Mouse (Mus musculus) layer of hippocampus, postnatal 36 days (tissue): Measurements from ENCODE around the gene Rundc1. TPM values are rescaled to one million over a fixed set of nuclear protein-coding genes. Genes with fewer than 3 reads are reported as not detected.
"Not testable (repeated sequence)": the region's sequence is repeated elsewhere in the genome, so short reads cannot be mapped to it uniquely, and the experiment has no call there.

Experiments used
- DNase-seq, 2 experiments: peaks; one replicate each; pipeline ENCODE4 v3.0.0; 2022
- microRNA-seq, 2 experiments: library from miRNA; unstranded; fragments of <30 nt; microRNA quantifications; one replicate each; pipeline ENCODE4 v1.2.0; 2021
- total RNA-seq, 2 experiments: library from RNA; stranded (reverse); gene quantifications; 2 replicates each; pipeline ENCODE4 v1.2.3; 2021

Gene Rundc1
- total RNA-seq, 2 experiments from 2014 or later = 34.8 to 36.3 TPM

GRCm38 (mm10) chr11:101467477-101468262 is 42.8 kb downstream of the Rundc1 start:
- peak; percentile 62 to 66 for DNase-seq

- peak; percentile 31 to 32 for DNase-seq
These were observed 43.4 kb downstream of the Rundc1 start for GRCm38 (mm10) chr11:101468263-101468688.

- no peak for DNase-seq
These were observed 43.8 kb downstream of the Rundc1 start for GRCm38 (mm10) chr11:101468731-101469130.

DNA sequence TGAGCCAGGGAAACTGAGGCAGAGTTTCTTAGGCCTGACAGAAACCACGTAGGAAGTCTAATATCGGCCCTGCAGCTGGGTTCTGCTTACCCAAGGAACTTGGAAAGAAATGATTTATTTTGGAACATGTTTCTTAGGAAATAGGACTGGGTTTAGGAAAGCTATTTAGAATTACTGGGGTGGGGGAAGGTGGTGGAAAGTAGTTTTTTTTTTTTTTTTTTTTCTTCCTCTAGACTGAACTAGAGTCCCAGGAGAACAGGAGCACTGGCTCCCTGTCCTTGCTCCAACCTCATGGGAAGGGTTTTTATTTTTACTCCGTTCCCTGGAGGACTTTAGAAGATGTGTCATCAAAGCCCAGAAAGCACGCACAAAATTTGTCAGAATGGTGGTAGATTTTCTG is 44.3 kb downstream of the Rundc1 start:
- no peak for DNase-seq

- DNase-seq = no peak
These were observed 45.3 kb downstream of the Rundc1 start for GRCm38 (mm10) chr11:101470206-101470605.

- no peak for DNase-seq
These were observed 47.0 kb downstream of the Rundc1 start for GRCm38 (mm10) chr11:101471926-101472325.

DNA sequence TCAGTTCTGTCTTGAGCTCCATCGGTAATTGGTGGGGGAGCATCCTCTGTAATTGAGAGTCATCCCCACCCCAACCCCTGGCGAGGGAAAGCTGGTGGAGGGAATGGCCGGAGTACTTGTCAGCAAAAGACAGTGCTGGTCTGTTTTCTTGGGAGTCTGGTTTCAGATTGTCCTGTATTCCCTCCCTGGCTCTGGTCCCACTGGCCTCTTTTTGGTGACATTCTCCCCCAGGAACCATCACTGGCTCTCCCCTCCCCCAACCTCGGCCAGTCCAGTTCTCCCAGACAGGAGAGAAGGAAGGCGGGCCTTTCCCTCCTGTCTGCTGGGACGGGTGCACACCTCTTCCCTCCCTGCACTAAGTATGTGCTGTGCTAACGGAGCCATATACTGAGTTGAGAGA is 47.5 kb downstream of the Rundc1 start:
- DNase-seq = peak in 1 of 2 experiments; percentile 32

GRCm38 (mm10) chr11:101473686-101474085 is 48.8 kb downstream of the Rundc1 start:
- DNase-seq = not testable (repeated sequence)

DNA sequence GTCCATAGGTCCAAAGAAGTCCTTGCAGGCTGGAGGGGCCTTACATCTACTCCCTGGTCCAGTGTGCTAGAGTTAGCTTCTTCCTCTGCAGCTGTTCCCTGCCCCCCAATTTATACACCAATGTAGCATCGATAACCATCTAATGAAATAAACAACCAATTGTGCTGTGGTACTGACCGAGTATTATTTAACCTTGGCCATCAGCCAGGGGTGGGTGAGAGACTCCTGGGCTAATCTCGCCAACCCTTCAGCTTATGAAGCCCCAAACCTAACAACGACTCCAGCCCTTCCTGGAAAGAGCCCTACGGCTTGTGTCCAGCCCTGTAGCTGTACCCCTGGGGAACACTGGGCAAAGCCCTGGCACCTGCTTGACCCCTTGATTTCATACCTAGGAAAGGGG is 49.4 kb downstream of the Rundc1 start:
- DNase-seq = no peak

- not testable (repeated sequence) for DNase-seq
These were observed 51.5 kb downstream of the Rundc1 start for GRCm38 (mm10) chr11:101476361-101476760.

DNA sequence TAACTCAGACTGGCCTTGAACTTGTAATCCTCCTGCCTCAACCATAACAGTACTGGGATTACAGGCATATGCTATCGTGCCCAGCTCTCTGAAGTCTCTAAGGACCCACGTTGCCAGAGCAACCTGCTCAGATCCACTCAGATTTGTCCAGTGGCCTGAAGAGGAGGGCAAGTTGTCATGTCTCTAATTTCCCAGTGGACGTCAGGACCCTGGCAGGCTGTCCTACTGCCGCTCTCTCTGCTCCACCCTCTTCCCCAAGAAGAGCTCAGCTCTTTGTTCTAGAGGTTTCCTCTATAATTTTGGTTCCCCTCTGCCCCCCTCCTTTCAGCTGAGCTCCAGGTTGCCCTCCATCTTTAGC is 52.3 kb downstream of the Rundc1 start:
- DNase-seq = no peak

DNA sequence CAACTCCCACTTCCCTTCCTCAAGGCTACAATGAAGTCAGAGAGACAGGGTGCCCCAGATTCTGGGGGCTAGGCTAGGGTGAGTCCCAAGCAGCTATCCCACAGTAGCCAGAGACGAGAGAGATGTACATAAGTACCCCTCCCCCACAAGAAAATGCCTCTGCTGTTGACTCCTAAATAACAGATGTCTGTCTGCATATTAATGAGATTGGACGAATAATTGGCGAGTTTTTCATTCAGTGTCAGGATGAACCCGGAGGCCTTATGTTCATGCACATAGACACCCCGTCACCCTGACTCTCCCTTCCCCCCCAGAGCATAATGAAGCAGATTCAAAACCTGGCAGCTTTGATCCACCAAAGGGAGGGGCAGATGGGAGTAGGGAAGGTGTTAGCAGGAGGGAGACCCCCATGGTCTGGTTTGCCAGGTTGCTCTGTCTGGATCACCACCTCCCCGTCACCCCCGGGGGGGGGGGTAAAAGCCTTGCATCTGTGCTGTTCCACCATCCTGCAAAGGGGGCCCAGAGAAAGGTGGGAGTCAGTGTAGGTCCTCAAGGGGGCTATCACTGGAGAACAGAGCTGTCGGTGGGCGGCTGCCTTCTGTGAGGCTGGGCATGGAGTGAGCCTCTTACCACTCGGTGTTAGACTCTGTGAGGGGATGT is 52.8 kb downstream of the Rundc1 start:
- no peak for DNase-seq

DNA sequence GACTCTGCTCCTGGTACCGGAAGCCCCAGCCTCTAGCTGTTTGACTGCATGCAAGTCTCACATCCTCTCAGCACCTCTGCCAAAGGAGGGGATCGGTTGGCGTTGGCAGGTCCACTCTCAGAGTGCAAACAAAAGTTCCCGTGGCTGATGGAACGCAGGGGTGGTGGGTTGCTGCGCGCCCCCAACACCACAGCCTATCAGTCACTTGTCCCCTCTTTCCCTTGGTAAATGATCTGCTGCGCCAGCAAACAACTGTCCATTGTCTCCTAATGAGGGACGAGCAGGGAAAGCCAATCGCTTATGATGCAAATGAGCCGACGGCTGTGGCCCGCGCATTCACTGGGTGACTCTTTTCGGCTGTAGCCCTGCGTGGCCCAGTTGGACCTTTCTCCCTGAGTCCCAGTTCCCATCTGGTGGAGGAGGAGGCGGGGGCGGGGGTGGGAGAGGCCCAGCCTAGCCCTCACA is 54.3 kb downstream of the Rundc1 start:
- peak; percentile 34 to 39 for DNase-seq

- no peak for DNase-seq
These were observed 56.0 kb downstream of the Rundc1 start for GRCm38 (mm10) chr11:101480912-101481311.

DNA sequence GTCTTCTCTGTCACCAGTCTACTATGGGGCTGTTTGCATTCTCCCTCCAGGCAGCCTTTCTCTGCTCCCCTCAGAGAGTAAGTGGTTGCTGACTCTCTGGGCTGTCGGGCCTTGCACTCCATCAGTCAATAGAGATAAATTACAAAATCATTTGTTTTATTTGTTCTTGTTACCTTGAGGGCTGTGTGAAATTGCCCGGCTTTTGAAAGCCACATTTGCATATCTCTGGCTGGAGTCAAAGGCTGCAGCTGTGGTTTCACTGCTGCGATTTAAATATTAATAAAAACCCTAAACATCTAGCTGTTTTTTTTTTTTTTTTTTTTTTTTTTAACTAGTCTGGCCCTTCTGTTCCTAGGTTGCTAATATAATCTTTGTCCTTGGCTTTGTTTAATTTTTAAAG is 58.9 kb downstream of the Rundc1 start:
- no peak for DNase-seq

DNA sequence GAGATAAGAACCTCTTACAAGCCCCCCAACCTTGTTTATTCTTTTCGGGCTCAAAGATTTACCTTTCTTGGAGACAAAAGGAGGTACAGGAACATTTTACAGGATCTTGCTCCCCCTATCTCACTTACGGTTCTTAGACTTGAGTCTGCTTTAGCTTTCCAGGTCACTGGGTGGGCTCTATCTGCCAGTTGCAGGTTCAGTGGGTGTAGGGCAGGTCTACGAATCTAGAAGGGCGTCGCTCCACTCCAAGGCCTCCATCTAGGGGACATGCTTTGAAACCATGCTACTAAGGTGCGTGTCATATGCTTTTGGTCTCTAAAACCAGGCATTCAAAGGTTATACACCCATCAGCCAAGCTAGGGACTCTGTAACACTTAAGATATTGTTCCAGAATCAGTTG is 59.4 kb downstream of the Rundc1 start:
- no peak for DNase-seq

DNA sequence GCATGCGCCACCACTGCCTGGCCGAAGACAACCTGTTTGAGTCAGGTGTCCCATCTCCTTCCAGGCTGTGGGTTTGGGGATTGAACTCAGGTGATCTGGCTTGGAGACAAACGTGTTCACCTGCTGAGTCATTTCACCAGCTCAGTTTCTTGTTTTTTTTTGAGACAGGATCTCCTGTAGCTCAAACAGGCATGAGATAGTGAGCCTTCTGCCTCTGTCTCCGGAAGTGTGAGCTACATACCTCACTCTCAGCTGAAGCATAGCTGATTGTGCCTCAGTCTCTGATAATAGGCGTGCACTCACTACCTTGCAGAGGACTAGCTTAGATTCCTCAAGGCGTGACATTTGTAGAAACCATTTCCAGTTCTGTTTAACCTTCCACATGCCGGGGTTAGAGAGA is 59.9 kb downstream of the Rundc1 start:
- no peak for DNase-seq

Small RNAs within 50 kb of the gene (microRNA-seq; reads per million reads assigned to microRNA genes)
- 0 to 0.42 reads per million in 2 experiments for gene Mir6929

Other genes starting within 250 kb of the Rundc1 start
- not detected for gene Ccr10, start 249.6 kb upstream of the Rundc1 start, total RNA-seq
- 10 to 100 TPM; 65.9 to 77.2 TPM for gene Ezh1, start 198.6 kb upstream of the Rundc1 start, total RNA-seq
- gene Ramp2, start 179.1 kb upstream of the Rundc1 start, total RNA-seq = 10 to 100 TPM; 63.7 to 68.0 TPM
- 10 to 100 TPM; 63.0 to 66.0 TPM for gene Vps25, start 171.4 kb upstream of the Rundc1 start, total RNA-seq
- 1 to 10 TPM; 6.4 to 8.3 TPM for gene Wnk4, start 164.5 kb upstream of the Rundc1 start, total RNA-seq
- gene Cntd1, start 146.1 kb upstream of the Rundc1 start, total RNA-seq = under 1 TPM; 0.58 to 0.67 TPM
- 100 to 1,000 TPM in 1 of 2 experiments, 10 to 100 TPM in 1; 96.7 to 113 TPM for gene Coa3, start 146.0 kb upstream of the Rundc1 start, total RNA-seq
- gene Becn1, start 122.8 kb upstream of the Rundc1 start, total RNA-seq = 100 to 1,000 TPM; 217 to 238 TPM
- 100 to 1,000 TPM; 121 to 122 TPM for gene Psme3, start 108.9 kb upstream of the Rundc1 start, total RNA-seq
- 1 to 10 TPM; 8.4 to 9.7 TPM for gene Aoc2, start 100.0 kb upstream of the Rundc1 start, total RNA-seq
- gene Aoc3, start 94.5 kb upstream of the Rundc1 start, total RNA-seq = 1 to 10 TPM in 1 of 2 experiments, under 1 TPM in 1; 0.62 to 1.4 TPM
- not detected for gene G6pc, start 57.5 kb upstream of the Rundc1 start, total RNA-seq
- gene Aarsd1, start 7.5 kb upstream of the Rundc1 start, total RNA-seq = 10 to 100 TPM; 41.4 to 43.7 TPM
- 1 to 10 TPM; 7.1 to 8.8 TPM for gene Gm27029, start 289 bp upstream of the Rundc1 start, total RNA-seq
- 1 to 10 TPM; 1.7 to 2.0 TPM for gene Ptges3l, start 248 bp downstream of the Rundc1 start, total RNA-seq
- gene Rpl27, start 17.2 kb downstream of the Rundc1 start, total RNA-seq = 10 to 100 TPM; 28.5 to 39.7 TPM
- gene Ifi35, start 23.3 kb downstream of the Rundc1 start, total RNA-seq = 1 to 10 TPM; 2.5 to 3.1 TPM
- gene Rnd2, start 39.9 kb downstream of the Rundc1 start, total RNA-seq = 100 to 1,000 TPM; 123 TPM
- gene Vat1, start 41.1 kb downstream of the Rundc1 start, total RNA-seq = 10 to 100 TPM; 28.0 to 28.2 TPM
- 1 to 10 TPM in 1 of 2 experiments, under 1 TPM in 1; 0.96 to 1.6 TPM for gene Brca1, start 126.9 kb downstream of the Rundc1 start, total RNA-seq
- 100 to 1,000 TPM; 142 to 194 TPM for gene Nbr1, start 127.1 kb downstream of the Rundc1 start, total RNA-seq
- 1 to 10 TPM; 1.3 to 2.7 TPM for gene Tmem106a, start 157.2 kb downstream of the Rundc1 start, total RNA-seq
- not detected for gene Gm11634, start 174.2 kb downstream of the Rundc1 start, total RNA-seq
- gene Rdm1, start 202.1 kb downstream of the Rundc1 start, total RNA-seq = 1 to 10 TPM; 6.7 to 9.4 TPM
- gene Arl4d, start 240.5 kb downstream of the Rundc1 start, total RNA-seq = 10 to 100 TPM; 12.9 to 13.8 TPM